Mouse (Mus musculus) C2C12 (cell line): ENCODE measurements around the gene Ldb1. TPM values are rescaled to one million over a fixed set of nuclear protein-coding genes. Genes with fewer than 3 reads are reported as not detected.

ENCODE experiments used
- H3K27me3 ChIP-seq: one replicate; pipeline ENCODE4 v1.6.1; 2011; ENCODE audit not compliant: control insufficient read depth, insufficient read depth, insufficient read length
- H3K36me3 ChIP-seq: one replicate; pipeline ENCODE4 v1.6.1; 2011; ENCODE audit not compliant: control insufficient read depth, insufficient read depth
- H3K4me3 ChIP-seq: one replicate; pipeline ENCODE4 v1.5.1; 2011; ENCODE audit warnings: mild to moderate bottlenecking, control low read depth; ENCODE audit not compliant: poor library complexity, insufficient read depth, severe bottlenecking
- H3K79me2 ChIP-seq: one replicate; pipeline ENCODE4 v1.6.1; 2011; ENCODE audit not compliant: control insufficient read depth, insufficient read depth
- H3K79me3 ChIP-seq: one replicate; pipeline ENCODE4 v1.6.1; 2011; ENCODE audit warnings: low read depth, control low read depth
- H3ac ChIP-seq: one replicate; pipeline ENCODE3; 2011; ENCODE audit warnings: low read depth; ENCODE audit not compliant: control insufficient read depth, insufficient read length
- CEBPB ChIP-seq: IDR thresholded peaks from one replicate; pipeline ENCODE4 v1.6.1; 2011; ENCODE audit warnings: low read depth, mild to moderate bottlenecking, control low read depth, moderate library complexity
- CTCF ChIP-seq: IDR thresholded peaks from one replicate; pipeline ENCODE4 v1.5.1; 2011; ENCODE audit not compliant: control insufficient read depth, insufficient read depth, insufficient read length
- FOSL1 ChIP-seq: IDR thresholded peaks from one replicate; pipeline ENCODE4 v1.8.0; 2011; ENCODE audit warnings: mild to moderate bottlenecking, low read length; ENCODE audit not compliant: poor library complexity, insufficient read depth, severe bottlenecking
- MAX ChIP-seq: IDR thresholded peaks from one replicate; pipeline ENCODE4 v1.6.1; 2011; ENCODE audit warnings: mild to moderate bottlenecking, control low read depth
- MYOD1 ChIP-seq: IDR thresholded peaks from one replicate; pipeline ENCODE4 v1.6.1; 2011; ENCODE audit warnings: low read depth; ENCODE audit not compliant: control insufficient read depth, insufficient read length
- MYOG ChIP-seq: IDR thresholded peaks from one replicate; pipeline ENCODE4 v1.6.1; 2011; ENCODE audit not compliant: control insufficient read depth, insufficient read length; ENCODE audit errors: extremely low read depth
- USF1 ChIP-seq: IDR thresholded peaks from one replicate; pipeline ENCODE4 v1.6.1; 2011; ENCODE audit warnings: low read depth, mild to moderate bottlenecking, control low read depth, moderate library complexity
- long read RNA-seq, 2 experiments: library from polyadenylated mRNA; unstranded; transcript quantifications; one replicate each; pipeline ENCODE4 v2.0.0; 2019 to 2020
- polyA plus RNA-seq: library from polyadenylated mRNA; unstranded; fragments of >200 nt; fragmentation: generic; extraction: Trizol; gene quantifications from one replicate; pipeline ENCODE4 v1.2.1, GENCODE M21; 2012; ENCODE audit warnings: missing spikeins

The Ldb1 gene
- 80.5 TPM for polyA plus RNA-seq
- long read RNA-seq, experiment 1, partial matches to known transcripts = 4 of 6 reads
- long read RNA-seq, experiment 1, other reads (novel, unspliced or antisense) = 2 of 6 reads
- long read RNA-seq, experiment 2 = 0 reads

DNA sequence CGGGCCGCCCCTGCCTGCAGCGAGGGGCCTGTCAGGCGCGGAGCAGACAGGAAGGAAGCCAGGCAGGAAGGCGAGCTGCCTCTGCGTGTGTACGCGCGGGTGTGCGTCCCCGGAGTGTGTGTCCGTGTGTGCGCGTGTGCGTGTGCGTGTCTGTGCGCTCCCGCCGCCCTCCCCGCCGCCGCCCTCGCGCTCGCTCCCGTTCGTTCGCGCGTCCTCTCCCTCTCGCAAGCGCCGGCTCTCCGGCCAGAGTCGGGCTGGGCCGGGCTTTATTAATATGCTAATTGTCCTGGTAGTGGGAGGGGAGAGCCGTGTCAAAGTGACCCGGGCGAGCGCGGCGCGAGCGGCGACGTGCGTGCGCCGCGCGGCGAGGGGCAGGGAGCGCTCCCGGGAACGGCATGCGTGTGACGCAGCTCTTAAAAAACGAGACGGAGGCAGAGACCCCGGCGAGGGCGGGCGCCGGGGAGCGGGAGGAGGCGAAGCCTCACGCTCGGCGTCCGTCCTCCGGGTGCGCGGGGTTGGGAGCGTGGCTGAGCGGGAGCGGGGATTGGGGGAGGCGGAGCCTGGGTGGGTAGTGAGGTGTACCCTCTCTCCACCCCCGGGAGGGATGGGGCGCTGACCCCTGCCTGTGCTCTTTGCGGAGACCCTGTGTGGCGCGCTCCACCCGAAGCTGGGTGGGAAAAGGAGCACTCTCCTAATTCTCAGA, at the start of gene Ldb1:
Gene Ldb1 (minus strand): TSS at position 222 of the 703 bp plus-strand sequence.
- TF ChIP-seq MYOG (no peak), FOSL1 (no peak), MYOD1 (no peak), MAX (no peak), CEBPB (no peak), CTCF (no peak), USF1 (no peak)
- Histone ChIP-seq H3K79me2 (peaks cover 47% of the 10 kb centered on the region), H3K36me3 (no peaks in the 10 kb centered on the region), H3K4me3 (peak within 1 kb of the TSS; percentile 76), H3K27me3 (no peaks in the 10 kb centered on the region), H3ac (peak within 1 kb of the TSS; percentile 76), H3K79me3 (peaks cover 36% of the 10 kb centered on the region)

DNA sequence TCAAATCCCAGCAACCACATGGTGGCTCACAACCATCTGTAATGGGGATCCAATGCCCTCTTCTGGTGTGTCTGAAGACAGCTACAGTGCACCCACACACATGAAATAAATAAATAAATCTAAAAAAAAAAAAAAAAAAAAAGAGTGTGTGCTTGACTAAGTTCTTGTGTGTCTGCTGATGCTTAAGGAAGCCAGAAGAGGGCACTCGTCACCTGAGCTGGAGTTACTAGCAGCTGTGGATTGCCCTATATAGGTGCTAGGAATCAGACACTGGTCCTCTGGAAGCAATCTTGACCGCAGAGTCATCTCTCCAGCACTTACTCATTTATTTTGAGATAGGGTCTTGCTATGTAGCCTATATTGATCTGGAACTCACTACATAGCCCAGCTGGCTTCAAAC, 49.1 kb upstream of the Ldb1 start:
- H3ac ChIP-seq = no peak overlapping the region
- H3K27me3 ChIP-seq = no peaks in the 10 kb centered on the region
- TF ChIP-seq MYOG (no peak), CTCF (no peak), USF1 (no peak), CEBPB (no peak), FOSL1 (no peak), MAX (no peak), MYOD1 (no peak)
- no peaks in the 10 kb centered on the region for H3K79me3 ChIP-seq
- no peaks in the 10 kb centered on the region for H3K79me2 ChIP-seq
- H3K4me3 ChIP-seq = no peak overlapping the region
- H3K36me3 ChIP-seq = no peaks in the 10 kb centered on the region

GRCm38 (mm10) chr19:46091641-46092040, 46.6 kb upstream of the Ldb1 start:
- H3K4me3 ChIP-seq = no peak overlapping the region
- no peaks in the 10 kb centered on the region for H3K27me3 ChIP-seq
- no peaks in the 10 kb centered on the region for H3K79me3 ChIP-seq
- TF ChIP-seq USF1 = no peak
- no peak for TF ChIP-seq CTCF
- TF ChIP-seq FOSL1 = no peak
- no peak for TF ChIP-seq MYOG
- TF ChIP-seq MAX = no peak
- TF ChIP-seq CEBPB = no peak
- no peak for TF ChIP-seq MYOD1
- no peaks in the 10 kb centered on the region for H3K36me3 ChIP-seq
- no peak overlapping the region for H3ac ChIP-seq
- no peaks in the 10 kb centered on the region for H3K79me2 ChIP-seq

DNA sequence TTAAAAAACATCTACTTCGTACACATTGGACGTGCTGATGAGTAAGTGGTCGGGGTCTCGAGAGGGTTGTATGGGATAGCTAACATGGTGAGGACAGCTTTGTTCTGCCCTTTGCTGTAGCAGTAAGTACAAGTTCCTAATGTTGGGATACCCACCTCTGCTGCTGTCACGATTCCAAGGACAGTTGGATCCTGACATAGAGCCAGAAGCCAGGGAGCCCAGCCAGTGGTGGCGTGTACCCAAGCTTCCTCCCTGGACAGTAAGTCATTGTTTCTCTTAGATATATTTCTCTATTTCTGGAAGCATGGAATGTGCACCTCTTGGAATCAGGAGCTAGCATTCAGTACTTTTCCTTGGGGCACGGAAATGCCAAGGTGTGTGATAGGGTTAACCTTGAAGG, 42.9 kb upstream of the Ldb1 start:
- no peak overlapping the region for H3ac ChIP-seq

GRCm38 (mm10) chr19:46086337-46086736, 41.3 kb upstream of the Ldb1 start:
- TF ChIP-seq MYOD1 (no peak), FOSL1 (no peak), USF1 (no peak)
- H3K79me3 ChIP-seq = peaks cover 2% of the 10 kb centered on the region
- H3K79me2 ChIP-seq = peaks cover 6% of the 10 kb centered on the region
- no peaks in the 10 kb centered on the region for H3K27me3 ChIP-seq
- H3K36me3 ChIP-seq = peaks cover 43% of the 10 kb centered on the region
- no peak overlapping the region for H3K4me3 ChIP-seq
- no peak overlapping the region for H3ac ChIP-seq

More for the DNA sequence above, 42.9 kb upstream of the Ldb1 start:
- H3K79me3 ChIP-seq = no peaks in the 10 kb centered on the region
- TF ChIP-seq CTCF (no peak), CEBPB (no peak), MYOD1 (no peak), FOSL1 (no peak), MAX (no peak), USF1 (no peak), MYOG (no peak)
- H3K79me2 ChIP-seq = no peaks in the 10 kb centered on the region
- H3K27me3 ChIP-seq = no peaks in the 10 kb centered on the region
- H3K36me3 ChIP-seq = peaks cover 28% of the 10 kb centered on the region
- no peak overlapping the region for H3K4me3 ChIP-seq
